Mouse (Mus musculus): ENCODE data around the gene Agap2.

The Agap2 gene

GRCm38 (mm10) chr10:127078001-127078676, 3.1 kb downstream of the Agap2 start:
- DNase-seq = peak; percentile 95

DNA sequence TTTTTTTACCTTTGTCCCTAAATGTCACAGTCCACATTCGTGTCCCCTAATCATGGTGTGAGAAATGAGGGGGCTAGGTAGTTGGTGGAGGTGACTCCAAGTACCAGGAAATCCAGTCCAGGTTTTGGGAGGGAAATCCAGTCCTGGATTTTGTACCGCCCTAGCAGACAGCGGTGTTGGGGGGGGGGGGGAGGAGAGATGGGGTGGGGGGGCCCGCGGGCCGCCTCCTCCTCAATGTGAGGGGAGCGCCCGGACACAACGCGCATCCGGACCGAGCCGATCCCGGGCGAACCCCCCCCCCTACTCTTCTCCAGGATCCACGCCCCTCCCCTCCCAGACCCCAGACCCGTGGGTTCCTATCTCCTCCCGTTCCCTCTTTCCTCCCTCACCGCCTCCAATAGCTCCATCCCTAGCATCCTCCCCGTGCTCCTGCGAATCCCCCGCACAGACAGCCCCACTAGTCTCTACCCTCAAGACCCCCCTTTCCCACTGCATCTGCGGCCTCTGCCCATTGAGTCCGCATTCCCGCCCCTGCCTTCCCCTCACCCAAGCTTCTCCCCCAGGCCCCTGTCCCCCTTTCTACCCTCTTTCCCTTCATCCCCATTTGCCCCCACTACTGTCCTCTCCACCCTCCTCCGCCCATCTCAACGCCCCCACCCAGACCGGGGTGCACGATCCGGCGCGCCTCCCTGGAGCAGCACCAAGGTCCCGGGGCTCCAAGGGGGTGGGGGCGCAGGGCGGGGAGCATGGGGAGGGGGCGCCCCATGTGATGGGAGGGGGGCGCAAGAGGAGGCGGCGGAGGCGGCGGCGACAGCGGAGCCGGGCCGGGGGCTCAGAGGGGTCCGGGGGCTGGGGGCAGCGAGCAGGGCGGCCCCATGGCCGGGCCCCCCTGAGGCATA, 3.8 kb downstream of the Agap2 start:
- peak; percentile 97 for DNase-seq

GRCm38 (mm10) chr10:127079665-127080391, 4.7 kb downstream of the Agap2 start:
- no peak for DNase-seq

- DNase-seq = peak; percentile 98
Measured at GRCm38 (mm10) chr10:127080901-127081780, 6.1 kb downstream of the Agap2 start.

DNA sequence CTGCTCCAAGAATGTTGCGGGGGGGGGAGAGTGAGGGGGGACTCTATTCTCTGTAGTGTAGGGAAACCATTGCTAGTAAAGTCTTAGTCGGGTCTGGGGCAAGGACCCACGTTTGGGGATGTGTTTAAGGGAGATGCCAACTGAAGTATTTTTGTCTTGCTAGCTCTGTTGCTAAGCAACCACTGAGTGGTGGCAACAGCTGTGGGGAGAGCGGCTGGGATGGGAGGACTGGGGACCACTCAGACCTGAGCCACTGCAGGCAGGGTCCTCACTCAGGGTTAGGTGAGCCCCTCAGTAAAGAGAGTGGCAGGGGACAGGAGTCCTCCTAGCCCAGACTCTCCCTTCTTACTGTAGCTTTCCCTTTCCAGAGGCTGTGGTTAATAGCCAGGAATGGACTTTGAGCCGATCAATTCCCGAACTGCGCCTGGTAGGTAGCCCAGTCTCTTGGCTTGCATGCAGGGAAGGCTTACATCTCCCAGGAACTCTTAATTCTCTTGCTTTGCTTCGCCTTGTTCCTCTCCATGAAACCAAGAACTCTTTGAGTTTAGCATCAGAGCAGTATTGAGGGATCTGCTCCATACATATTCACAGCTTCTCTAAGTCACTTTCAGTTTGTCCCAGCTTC, 7.0 kb downstream of the Agap2 start:
- no peak for DNase-seq

DNA sequence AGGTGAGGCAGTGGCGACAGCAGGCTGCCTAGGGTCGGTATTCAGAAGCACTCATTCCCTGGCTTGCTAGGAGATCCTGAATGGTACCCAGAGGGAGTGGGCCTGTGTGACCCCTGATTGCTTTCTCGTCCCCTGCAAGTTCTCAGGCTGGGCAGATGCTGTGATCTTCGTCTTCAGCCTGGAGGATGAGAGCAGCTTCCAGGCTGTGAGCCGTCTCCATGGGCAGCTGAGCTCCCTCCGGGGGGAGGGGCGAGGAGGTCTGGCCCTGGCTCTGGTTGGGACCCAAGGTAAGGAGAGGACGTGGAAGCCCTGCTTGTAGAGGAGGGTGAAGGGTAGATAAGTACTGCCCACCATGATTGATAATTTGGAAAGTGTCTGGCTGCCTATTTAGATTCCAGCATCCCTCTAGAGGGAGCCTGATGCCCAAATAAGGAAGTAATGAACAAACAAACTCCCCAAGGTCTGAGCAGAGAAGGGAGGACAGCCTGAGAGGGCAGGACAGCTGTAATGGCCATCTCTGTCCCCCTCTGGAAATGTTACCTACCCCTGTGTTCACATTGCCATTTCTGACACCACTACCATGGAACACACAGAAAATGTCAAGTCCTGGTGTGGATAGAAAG, 8.3 kb downstream of the Agap2 start:
- peak; percentile 88 for DNase-seq

DNA sequence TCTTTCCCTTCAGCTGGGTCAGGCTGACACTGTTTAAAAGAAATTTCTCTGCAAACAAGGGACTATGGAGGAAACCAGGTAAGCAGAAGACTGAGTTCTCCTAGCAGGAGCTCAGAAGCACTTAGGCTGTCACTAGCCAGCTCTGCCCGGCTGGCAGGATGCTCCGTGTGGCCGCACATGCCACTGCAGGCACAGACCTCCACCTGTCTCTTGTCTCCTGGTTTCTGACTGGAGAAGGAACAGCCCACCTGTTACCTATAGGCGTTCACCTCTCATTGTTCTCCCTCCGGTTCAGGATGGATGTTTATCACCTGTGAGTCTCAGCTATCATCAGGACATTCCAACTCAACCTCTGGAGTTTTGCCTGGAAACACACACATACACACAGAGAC, 8.8 kb downstream of the Agap2 start:
- no peak for DNase-seq

GRCm38 (mm10) chr10:127085052-127085451, 10.0 kb downstream of the Agap2 start:
- DNase-seq = peak; percentile 86

DNA sequence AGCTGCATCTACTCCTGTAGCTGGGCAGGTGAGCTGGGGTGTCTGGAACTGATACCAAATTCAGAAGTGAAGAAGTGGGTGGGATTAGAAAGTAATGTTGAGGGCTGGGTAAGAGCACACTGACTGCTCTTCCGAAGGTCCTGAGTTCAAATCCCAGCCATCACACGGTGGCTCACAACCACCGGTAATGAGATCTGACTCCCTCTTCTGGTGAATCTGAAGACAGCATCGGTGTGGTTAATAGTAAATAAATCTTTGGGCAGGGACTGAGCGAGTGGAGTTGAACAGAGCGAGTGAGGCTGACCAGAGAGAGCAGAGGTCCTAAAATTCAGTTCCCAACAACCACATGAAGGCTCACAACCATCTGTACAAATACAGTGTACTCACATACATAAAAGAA, 10.5 kb downstream of the Agap2 start:
- no peak for DNase-seq

DNA sequence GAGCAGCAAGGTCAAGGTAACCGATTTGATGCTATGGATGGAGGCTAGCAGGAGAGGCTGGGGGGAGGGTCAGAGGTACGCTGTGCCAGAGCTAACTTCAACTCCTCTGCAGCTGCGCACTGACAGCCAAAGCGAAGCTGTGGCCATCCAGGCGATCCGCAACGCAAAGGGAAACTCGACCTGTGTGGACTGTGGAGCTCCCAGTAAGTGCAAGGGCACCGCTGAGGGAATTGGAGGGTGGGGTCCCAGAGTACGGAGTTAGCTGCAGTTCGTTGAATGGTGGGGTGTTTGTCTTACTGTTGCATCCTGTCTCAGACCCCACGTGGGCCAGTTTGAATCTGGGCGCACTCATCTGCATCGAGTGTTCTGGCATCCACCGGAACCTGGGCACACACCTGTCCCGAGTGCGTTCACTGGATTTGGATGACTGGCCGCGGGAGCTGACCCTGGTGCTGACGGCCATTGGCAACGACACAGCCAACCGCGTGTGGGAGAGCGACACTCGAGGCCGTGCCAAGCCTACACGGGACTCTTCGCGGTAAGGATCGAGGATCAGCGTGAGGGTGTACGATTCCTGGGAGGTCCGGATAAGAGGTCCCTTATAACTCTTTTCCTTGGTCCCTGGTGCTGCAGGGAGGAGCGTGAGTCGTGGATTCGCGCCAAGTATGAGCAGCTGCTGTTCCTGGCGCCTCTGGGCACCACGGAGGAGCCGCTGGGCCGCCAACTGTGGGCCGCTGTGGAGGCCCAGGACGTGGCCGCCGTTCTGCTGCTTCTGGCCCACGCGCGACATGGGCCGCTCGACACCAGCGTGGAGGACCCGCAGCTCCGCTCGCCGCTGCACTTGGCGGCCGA, 15.7 kb downstream of the Agap2 start:
- peak; percentile 93 for DNase-seq

DNA sequence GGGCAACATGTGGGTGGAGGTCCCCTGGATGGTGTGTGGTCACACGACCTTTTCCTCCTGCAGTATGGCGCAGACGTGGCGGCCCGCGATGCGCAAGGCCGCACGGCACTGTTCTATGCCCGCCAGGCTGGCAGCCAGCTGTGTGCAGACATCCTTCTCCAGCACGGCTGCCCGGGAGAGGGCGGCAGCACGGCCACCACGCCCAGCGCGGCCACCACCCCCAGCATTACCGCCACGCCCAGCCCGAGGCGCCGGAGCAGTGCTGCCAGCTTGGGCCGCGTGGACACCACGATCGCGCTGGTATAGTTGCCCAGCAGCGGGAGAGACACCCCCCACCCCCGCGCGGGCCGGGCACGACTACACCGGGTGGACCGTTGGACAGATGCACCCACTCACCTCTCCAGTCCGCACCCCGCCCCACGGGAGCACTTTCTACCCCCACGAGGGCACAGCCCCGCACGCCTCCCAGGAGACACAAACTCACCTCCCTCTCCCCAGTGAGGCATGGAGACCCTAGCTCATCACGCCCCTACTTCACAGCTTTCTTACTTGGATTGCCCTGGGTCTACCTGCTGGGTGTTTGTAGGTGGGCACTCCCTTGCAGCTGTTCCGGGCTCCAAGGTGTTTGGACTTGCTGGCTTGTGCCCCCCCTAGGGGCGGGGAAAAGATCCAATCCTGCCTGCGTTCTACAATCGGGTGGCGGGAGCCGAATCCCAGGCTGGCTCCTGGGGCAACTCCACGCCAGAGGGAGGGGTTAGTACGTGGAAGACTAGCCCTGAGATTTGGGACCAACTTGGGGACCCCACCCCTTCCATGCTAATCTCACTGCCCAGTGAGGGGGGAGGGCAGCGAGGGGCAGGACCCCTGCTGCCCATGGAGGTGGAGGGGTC, 16.7 kb downstream of the Agap2 start:
- peak; percentile 93 for DNase-seq

GRCm38 (mm10) chr10:127092742-127093141, 17.7 kb downstream of the Agap2 start:
- DNase-seq = no peak

DNA sequence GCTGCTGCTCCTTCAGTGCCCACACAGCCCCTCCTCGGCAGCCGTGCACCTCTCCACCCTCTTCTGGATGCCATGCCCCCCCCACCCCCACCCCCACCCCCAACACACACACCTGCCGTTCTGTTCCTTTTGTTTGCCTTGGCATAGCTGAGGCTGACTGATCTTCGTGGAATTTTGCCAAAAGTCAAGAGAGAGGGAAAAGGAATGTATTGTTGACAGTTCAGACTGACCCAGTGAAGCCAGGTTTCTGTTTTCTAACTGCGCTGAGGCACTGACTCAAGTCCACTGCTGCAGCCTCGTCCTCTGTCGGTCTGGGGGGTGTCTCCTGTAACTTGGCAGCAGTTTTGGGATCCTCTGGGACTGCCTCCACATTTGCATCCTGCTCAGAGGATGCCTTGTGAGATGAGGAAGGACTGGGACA, 19.3 kb downstream of the Agap2 start:
- DNase-seq = peak; percentile 91

GRCm38 (mm10) chr10:127098514-127098913, 23.4 kb downstream of the Agap2 start:
- peak; percentile 91 for DNase-seq

DNA sequence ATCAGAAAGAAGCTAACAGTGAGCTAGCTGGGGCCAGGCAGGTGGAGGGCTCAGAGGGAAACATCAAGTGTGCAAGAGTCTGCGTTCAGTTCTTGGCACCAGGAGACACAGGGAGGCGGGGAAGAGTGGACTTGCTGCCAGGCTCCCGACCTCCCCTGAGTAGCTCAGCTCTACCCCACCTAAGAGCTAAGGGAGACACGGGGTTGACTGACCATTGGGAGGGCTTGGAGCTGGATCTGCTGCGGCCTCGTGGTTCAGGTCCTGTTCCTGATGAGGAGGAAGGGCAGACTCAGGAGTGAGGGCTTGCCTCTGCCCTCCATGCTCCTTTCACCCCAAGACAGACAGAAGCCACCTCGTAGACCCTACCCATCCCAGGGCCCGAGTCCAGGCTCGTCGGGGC, 24.1 kb downstream of the Agap2 start:
- peak; percentile 90 for DNase-seq

- DNase-seq = peak; percentile 77
Measured at GRCm38 (mm10) chr10:127099868-127100267, 24.8 kb downstream of the Agap2 start.

GRCm38 (mm10) chr10:127100414-127100813, 25.3 kb downstream of the Agap2 start:
- DNase-seq = peak; percentile 80

DNA sequence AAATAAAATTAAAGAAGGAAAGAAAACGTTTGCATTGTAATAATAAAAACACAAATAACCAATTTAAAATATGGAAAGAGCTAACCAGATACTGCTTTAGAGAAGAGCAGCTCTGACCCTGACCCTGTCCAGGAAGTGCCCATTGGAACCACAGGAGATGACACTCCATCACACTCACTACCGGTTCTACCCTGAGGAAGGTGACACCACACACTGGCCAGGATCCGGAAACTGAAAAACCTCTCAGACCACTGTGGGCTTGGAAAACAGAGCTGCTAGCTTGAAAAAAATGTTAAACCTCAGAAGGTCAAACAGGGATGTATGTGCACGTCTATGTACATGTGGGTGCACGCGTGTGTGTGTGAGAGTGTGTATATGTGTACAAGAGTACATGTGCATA, 26.1 kb downstream of the Agap2 start:
- no peak for DNase-seq

DNA sequence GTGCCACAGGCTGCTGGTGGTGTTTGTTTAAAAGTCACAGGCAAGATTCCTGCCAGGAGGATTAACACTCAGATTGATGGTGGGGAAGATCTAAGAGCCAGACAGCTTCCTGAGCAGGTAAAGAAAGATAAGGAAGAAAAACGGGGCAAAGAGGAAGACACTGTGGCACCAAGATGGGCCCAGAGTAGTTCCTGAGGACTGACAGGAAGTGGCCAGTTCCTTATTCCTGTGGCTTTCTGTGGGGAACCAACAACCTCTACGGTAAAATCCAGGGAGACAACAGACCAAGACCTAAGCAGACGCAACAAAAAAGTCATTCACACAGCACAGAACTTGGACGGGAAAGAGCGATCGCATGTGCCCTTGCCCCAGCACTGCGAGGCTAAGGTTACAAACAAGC, 28.5 kb downstream of the Agap2 start:
- DNase-seq = no peak
